Mouse (Mus musculus): Measurements from ENCODE around the gene Nedd4. TPM values are rescaled to one million over a fixed set of nuclear protein-coding genes. Genes with fewer than 3 reads are reported as not detected.
"Not testable (repeated sequence)": the region's sequence is repeated elsewhere in the genome, so short reads cannot be mapped to it uniquely, and the experiment has no call there.

The Nedd4 gene
- polyA plus RNA-seq, 2 experiments from 2014 or later: 1.2 to 1.3 TPM

- no peak for ATAC-seq
Measured at GRCm38 (mm10) chr9:72653533-72653932, 8.6 kb upstream of the Nedd4 start.

GRCm38 (mm10) chr9:72654593-72655242 lies 7.4 kb upstream of the Nedd4 start:
- ATAC-seq: no peak

- ATAC-seq: no peak
Measured at GRCm38 (mm10) chr9:72655602-72656001, 6.5 kb upstream of the Nedd4 start.

GRCm38 (mm10) chr9:72656491-72656890 lies 5.7 kb upstream of the Nedd4 start:
- no peak for ATAC-seq

GRCm38 (mm10) chr9:72656940-72657339 lies 5.2 kb upstream of the Nedd4 start:
- no peak for ATAC-seq

- ATAC-seq: no peak
Measured at GRCm38 (mm10) chr9:72657694-72658093, 4.5 kb upstream of the Nedd4 start.

GRCm38 (mm10) chr9:72660139-72660538 lies 2.0 kb upstream of the Nedd4 start:
- ATAC-seq: peak; percentile 90

- no peak for ATAC-seq
Measured at GRCm38 (mm10) chr9:72660911-72661310, 1.2 kb upstream of the Nedd4 start.

- ATAC-seq: no peak
Measured at GRCm38 (mm10) chr9:72661561-72661894, 618 bp upstream of the Nedd4 start.

- ATAC-seq: no peak
Measured at GRCm38 (mm10) chr9:72662691-72663533, 766 bp downstream of the Nedd4 start.

- ATAC-seq: no peak
Measured at GRCm38 (mm10) chr9:72663534-72663918, 1.4 kb downstream of the Nedd4 start.

GRCm38 (mm10) chr9:72664409-72665351 lies 2.5 kb downstream of the Nedd4 start:
- no peak for ATAC-seq

- ATAC-seq: no peak
Measured at GRCm38 (mm10) chr9:72665517-72665916, 3.4 kb downstream of the Nedd4 start.

- ATAC-seq: not testable (repeated sequence)
Measured at GRCm38 (mm10) chr9:72666352-72667021, 4.3 kb downstream of the Nedd4 start.

- no peak for ATAC-seq
Measured at GRCm38 (mm10) chr9:72667126-72667525, 5.0 kb downstream of the Nedd4 start.

GRCm38 (mm10) chr9:72669383-72669782 lies 7.2 kb downstream of the Nedd4 start:
- ATAC-seq: no peak

- ATAC-seq: no peak
Measured at GRCm38 (mm10) chr9:72672361-72672760, 10.2 kb downstream of the Nedd4 start.

GRCm38 (mm10) chr9:72674957-72675744 lies 13.0 kb downstream of the Nedd4 start:
- ATAC-seq: no peak

GRCm38 (mm10) chr9:72675745-72676200 lies 13.6 kb downstream of the Nedd4 start:
- no peak for ATAC-seq

- no peak for ATAC-seq
Measured at GRCm38 (mm10) chr9:72677659-72678058, 15.5 kb downstream of the Nedd4 start.

GRCm38 (mm10) chr9:72678771-72679170 lies 16.6 kb downstream of the Nedd4 start:
- ATAC-seq: peak; percentile 46
